Mouse (Mus musculus) heart, postnatal 0 days (tissue): Measurements from ENCODE around the gene Abhd10. TPM values are rescaled to one million over a fixed set of nuclear protein-coding genes. Genes with fewer than 3 reads are reported as not detected.

ENCODE experiments used
- ATAC-seq: fragments of 200-750 bp; cut with Nextera tagmentation; 2 replicates; pipeline ENCODE4 v1.8.0; 2017; ENCODE audit warnings: low read depth, moderate number of reproducible peaks, moderate library complexity; ENCODE audit not compliant: insufficient read depth
- DNase-seq: peaks from one replicate; pipeline ENCODE4 v3.0.0-alpha.2; 2016; ENCODE audit warnings: low spot score
- H3K27ac ChIP-seq: fragments of 300-500 bp; sonication (generic); 2 replicates; pipeline ENCODE4 v1.5.1; 2014; ENCODE audit warnings: low read depth, mild to moderate bottlenecking
- H3K27me3 ChIP-seq: fragments of 300-500 bp; sonication (generic); 2 replicates; pipeline ENCODE4 v1.6.1; 2014; ENCODE audit warnings: low read length, mixed read lengths; ENCODE audit not compliant: control insufficient read depth, insufficient read depth
- H3K36me3 ChIP-seq: fragments of 300-500 bp; sonication (generic); replicated peaks from 2 replicates; pipeline ENCODE4 v1.6.1; 2014; ENCODE audit warnings: low read length, mixed read lengths; ENCODE audit not compliant: control insufficient read depth, insufficient read depth
- H3K4me1 ChIP-seq: fragments of 300-500 bp; sonication (generic); 2 replicates; pipeline ENCODE4 v1.6.1; 2014; ENCODE audit warnings: antibody characterized with exemption; ENCODE audit not compliant: control insufficient read depth, insufficient read depth
- H3K4me2 ChIP-seq: fragments of 300-500 bp; sonication (generic); 2 replicates; pipeline ENCODE4 v1.6.1; 2014; ENCODE audit warnings: low read depth, mild to moderate bottlenecking, low read length, moderate library complexity
- H3K4me3 ChIP-seq: fragments of 300-500 bp; sonication (generic); 2 replicates; pipeline ENCODE4 v1.5.1; 2014; ENCODE audit warnings: low read depth, low read length
- H3K9ac ChIP-seq: fragments of 300-500 bp; sonication (generic); replicated peaks from 2 replicates; pipeline ENCODE4 v1.6.1; 2014; ENCODE audit warnings: low read depth, low read length, mixed read lengths
- H3K9me3 ChIP-seq: fragments of 300-500 bp; sonication (generic); replicated peaks from 2 replicates; pipeline ENCODE4 v1.6.1; 2016; ENCODE audit warnings: low read length; ENCODE audit not compliant: control insufficient read depth
- CTCF ChIP-seq: IDR thresholded peaks from 2 replicates; pipeline ENCODE4 v1.5.1; 2016; ENCODE audit warnings: antibody characterized with exemption, control low read depth, low read depth
- EP300 ChIP-seq: IDR thresholded peaks from 2 replicates; pipeline ENCODE4 v1.6.1; 2016; ENCODE audit warnings: antibody characterized with exemption, low read depth
- WGBS: fragments of 180-500 bp; shearing (Covaris S2); extraction: QIAGEN DNeasy Blood & Tissue Kit; methylation state at CpG from one replicate; pipeline ENCODE4 v1.1.7; 2014; 5-methylcytosine and 5-hydroxymethylcytosine counted together
- polyA plus RNA-seq: library from polyadenylated mRNA; unstranded; fragments of >200 nt; fragmentation: Nextera tagmentation; extraction: Ambion mirVana; gene quantifications from 2 replicates; pipeline ENCODE4 v1.2.1, GENCODE M21; 2015
- total RNA-seq: library from RNA; depleted of rRNA; stranded (reverse); fragments of >200 nt; gene quantifications from 2 replicates; pipeline ENCODE4 v1.2.3, GENCODE M21; 2014; ENCODE audit warnings: low replicate concordance

Gene Abhd10
- total and polyA plus RNA-seq, 2 experiments from 2014 or later, result 8.7 to 30.8 TPM

GRCm38 (mm10) chr16:45720022-45720630, 22.6 kb downstream of the Abhd10 start:
- 0 out of 2 replicates have a peak, but pooled peaks cover 3% of the 10 kb centered on the region for H3K9me3 ChIP-seq
- no peak overlapping the region for H3K27ac ChIP-seq
- WGBS, result 81% methylated on average over 10 of the region's 10 CpGs
- TF ChIP-seq CTCF (no peak), EP300 (no peak)
- no peaks in the 10 kb centered on the region for H3K36me3 ChIP-seq
- no peak overlapping the region for H3K4me3 ChIP-seq
- H3K9ac ChIP-seq, result no peak overlapping the region
- no peak overlapping the region for H3K4me2 ChIP-seq
- H3K4me1 ChIP-seq, result 0 out of 2 replicates have a peak, but pooled peaks cover 7% of the 10 kb centered on the region
- no peaks in the 10 kb centered on the region for H3K27me3 ChIP-seq
- DNase-seq (no peak), ATAC-seq (no peak)

- ATAC-seq, result no peak
- H3K27me3 ChIP-seq, result no peaks in the 10 kb centered on the region
- DNase-seq, result no peak
- H3K9ac ChIP-seq, result no peak overlapping the region
- WGBS, result 78% methylated on average over 4 of the region's 4 CpGs
- no peak overlapping the region for H3K27ac ChIP-seq
- 0 out of 2 replicates have a peak, but pooled peaks cover 3% of the 10 kb centered on the region for H3K9me3 ChIP-seq
- no peaks in the 10 kb centered on the region for H3K4me1 ChIP-seq
- H3K36me3 ChIP-seq, result no peaks in the 10 kb centered on the region
- H3K4me2 ChIP-seq, result no peak overlapping the region
- no peak for TF ChIP-seq CTCF
- TF ChIP-seq EP300, result no peak
- no peak overlapping the region for H3K4me3 ChIP-seq
Observed at GRCm38 (mm10) chr16:45718296-45718695, 24.5 kb downstream of the Abhd10 start.

GRCm38 (mm10) chr16:45714489-45715150, 28.1 kb downstream of the Abhd10 start:
- Histone ChIP-seq H3K27ac (no peak overlapping the region), H3K9me3 (0 out of 2 replicates have a peak, but pooled peaks cover 3% of the 10 kb centered on the region), H3K4me3 (no peak overlapping the region), H3K4me1 (no peaks in the 10 kb centered on the region), H3K9ac (no peak overlapping the region), H3K36me3 (no peaks in the 10 kb centered on the region), H3K27me3 (no peaks in the 10 kb centered on the region), H3K4me2 (no peak overlapping the region)
- 61% methylated on average over 5 of the region's 5 CpGs for WGBS
- TF ChIP-seq CTCF (no peak), EP300 (no peak)
- no peak for ATAC-seq
- no peak for DNase-seq

- Histone ChIP-seq H3K9me3 (0 out of 2 replicates have a peak, but pooled peaks cover 3% of the 10 kb centered on the region), H3K27ac (no peak overlapping the region), H3K36me3 (no peaks in the 10 kb centered on the region), H3K9ac (no peak overlapping the region), H3K4me2 (no peak overlapping the region), H3K4me1 (no peaks in the 10 kb centered on the region), H3K27me3 (no peaks in the 10 kb centered on the region), H3K4me3 (no peak overlapping the region)
- no peak for TF ChIP-seq CTCF
- no peak for TF ChIP-seq EP300
- ATAC-seq (no peak), DNase-seq (no peak)
- 78% methylated on average over 1 of the region's 1 CpGs for WGBS
Observed at GRCm38 (mm10) chr16:45713878-45714277, 28.9 kb downstream of the Abhd10 start.

- Histone ChIP-seq H3K27ac (no peak overlapping the region), H3K9me3 (0 out of 2 replicates have a peak, but pooled peaks cover 3% of the 10 kb centered on the region), H3K9ac (no peak overlapping the region), H3K4me1 (no peaks in the 10 kb centered on the region), H3K36me3 (no peaks in the 10 kb centered on the region), H3K27me3 (no peaks in the 10 kb centered on the region), H3K4me2 (no peak overlapping the region), H3K4me3 (no peak overlapping the region)
- TF ChIP-seq EP300, result no peak
- no peak for TF ChIP-seq CTCF
- DNase-seq, result no peak
- no peak for ATAC-seq
- WGBS, result 83% methylated on average over 5 of the region's 5 CpGs
Observed at GRCm38 (mm10) chr16:45713261-45713660, 29.5 kb downstream of the Abhd10 start.
